Mouse (Mus musculus): ENCODE results near the gene Tmem72.

Gene Tmem72

DNA sequence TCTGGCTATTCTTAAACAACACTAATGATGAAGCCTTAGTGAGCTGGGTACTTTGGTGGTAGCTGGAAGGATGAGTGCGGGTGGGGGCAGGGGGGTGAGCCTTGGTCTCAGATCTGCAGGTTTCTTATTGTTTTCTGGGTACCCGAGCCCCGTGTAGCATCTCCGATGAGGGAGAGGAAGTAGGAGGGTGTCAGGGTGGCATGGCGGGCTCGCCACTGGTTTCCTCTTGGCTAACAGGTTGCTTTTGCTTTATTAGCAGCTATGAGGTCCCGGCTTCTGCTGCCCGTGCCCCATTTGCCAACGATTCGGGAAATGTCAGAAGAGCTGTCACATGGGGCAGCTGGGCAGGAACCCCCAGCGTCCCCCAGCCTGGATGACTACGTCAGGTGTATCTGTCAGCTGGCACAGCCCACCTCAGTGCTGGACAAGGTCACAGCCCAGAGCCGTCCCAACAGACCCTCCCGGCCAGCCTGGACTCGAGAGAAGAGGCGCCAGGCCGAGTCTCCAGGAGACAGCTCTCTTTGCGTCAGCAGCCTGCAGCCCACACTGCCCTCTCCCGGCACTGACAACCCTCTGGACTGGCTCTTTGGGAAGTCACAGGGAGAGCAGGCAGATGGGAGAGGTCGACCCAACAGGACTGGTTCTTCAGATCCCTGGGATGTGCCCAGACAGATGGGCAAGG, 65.1 kb downstream of the Tmem72 start:
- DNase-seq (ENCODE audit: inconsistent age in 2 of 2, low spot score in 1 of 2) = peak; percentile 33 to 58

DNA sequence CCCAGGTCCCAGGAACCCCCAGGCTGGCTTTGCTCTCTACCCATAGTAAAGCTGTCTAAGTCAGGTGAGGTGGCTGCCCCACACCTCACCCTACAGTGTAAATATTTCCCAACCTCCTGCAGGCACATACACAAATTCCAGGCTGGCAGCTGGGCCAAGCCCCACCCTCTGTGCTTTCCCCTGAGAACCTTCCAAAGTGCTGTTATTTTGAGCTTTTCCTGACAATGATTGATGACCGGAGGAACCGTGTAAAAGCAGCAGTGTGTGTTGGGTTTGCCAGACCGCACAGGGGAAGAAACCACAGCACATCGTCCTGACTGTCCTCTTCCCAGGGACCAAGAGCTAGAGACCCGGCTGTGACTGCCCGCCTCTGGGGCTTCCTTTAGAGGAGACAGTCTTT, 66.3 kb downstream of the Tmem72 start, which contains the start of gene Depp1:
Depp1 (plus strand) TSS at position 204 of the 400 bp plus-strand sequence.
- DNase-seq (ENCODE audit: inconsistent age in 2 of 2, low spot score in 1 of 2) = peak; percentile 44 to 82

DNA sequence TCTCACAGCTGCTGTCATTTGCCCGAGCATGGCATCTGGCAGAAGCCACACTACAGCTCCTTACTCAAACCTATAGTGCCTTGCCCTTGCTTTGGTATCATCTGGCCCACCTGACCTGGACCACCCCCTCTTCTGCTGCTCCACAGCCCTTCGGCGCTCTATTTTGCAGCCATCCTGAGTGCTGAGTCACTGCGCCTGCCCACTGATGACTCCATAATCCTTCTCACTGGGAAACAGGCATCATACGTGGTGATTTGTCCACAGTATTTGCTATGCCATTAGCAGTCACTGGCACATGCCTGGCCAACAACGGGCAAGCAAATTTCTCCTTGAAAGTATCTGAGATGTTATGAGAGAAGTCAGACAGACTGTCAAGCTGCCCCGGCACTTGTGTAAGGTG, 66.9 kb downstream of the Tmem72 start:
- no peak for DNase-seq (ENCODE audit: inconsistent age in 2 of 2, low spot score in 1 of 2)

DNA sequence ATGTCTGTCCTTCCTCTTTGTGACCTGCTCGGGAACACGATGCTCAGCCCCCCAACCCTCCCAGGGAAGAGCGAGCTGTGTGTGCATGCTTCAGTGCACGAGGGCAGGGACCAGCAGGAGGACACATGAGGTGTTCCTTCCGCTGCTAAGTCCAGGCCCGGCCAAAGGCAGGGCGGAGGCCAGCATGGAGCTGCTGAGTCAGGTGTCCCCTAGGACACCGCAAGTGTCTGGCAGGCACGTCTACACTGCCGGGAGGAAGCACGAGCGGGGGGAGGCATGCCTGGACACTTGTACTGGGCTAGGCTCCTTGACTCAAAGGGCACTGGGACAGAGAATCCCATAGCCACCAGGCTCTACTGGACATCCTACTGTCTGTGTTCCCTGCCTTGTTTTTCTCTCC, 69.0 kb downstream of the Tmem72 start:
- DNase-seq (ENCODE audit: inconsistent age in 2 of 2, low spot score in 1 of 2) = peak; percentile 52 to 56

DNA sequence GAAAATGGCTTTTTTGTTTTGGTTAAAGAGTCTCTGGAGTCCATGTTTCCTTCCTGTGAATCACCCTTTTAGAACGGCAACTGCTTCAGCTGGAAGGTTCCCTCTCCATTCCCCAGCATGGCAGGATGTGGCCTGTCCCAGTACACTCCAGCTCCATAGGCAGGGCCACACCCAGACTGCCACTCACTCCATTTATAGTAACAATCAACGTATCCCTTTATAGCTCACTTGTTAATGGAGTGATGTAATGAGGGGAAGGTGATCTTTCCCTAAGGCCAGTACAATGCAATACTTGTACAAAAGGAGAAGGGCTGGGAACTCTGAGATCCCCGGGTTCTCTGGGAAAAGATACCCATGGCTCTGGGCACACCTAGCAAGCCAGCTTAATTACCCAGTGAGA, 72.4 kb downstream of the Tmem72 start:
- DNase-seq (ENCODE audit: inconsistent age in 2 of 2, low spot score in 1 of 2) = no peak

DNA sequence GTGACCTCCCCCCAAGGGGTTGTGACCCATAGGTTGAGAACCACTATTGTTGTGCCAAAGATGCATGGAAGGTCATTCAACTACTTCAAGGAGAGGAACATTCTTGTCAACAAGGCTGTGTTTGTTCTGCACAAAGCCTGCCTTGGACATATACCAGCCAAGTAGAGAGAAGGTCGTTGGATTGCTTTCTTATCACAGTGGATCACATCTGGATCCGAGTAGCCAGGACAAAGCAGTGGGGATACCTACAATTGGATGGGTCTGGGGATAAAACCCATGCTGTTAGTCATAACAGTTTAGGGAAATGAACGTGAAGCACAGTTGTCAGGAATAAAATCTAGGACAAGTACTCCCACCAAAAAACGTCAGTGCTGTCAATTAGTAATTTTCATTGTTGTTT, 72.8 kb downstream of the Tmem72 start:
- DNase-seq (ENCODE audit: inconsistent age in 2 of 2, low spot score in 1 of 2) = no peak

DNA sequence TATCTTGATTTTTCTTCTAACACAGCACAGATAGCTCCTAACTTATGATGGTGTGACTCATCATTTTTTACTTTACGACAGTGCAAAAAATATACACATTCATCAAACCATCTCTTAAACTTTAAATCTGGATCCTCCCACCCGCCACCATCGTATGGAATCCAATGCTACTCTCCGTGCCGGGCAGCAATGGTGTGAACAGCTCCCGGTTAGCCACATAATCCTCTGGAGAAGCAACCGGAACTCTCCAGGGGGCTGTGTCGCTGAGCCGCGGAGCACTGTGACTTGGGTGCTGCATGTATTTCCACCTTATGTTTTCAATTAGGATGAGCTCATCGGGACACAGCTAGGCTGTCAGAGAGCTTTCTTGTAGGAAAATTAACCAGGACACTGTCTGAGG, 73.8 kb downstream of the Tmem72 start:
- no peak for DNase-seq (ENCODE audit: inconsistent age in 2 of 2, low spot score in 1 of 2)

DNA sequence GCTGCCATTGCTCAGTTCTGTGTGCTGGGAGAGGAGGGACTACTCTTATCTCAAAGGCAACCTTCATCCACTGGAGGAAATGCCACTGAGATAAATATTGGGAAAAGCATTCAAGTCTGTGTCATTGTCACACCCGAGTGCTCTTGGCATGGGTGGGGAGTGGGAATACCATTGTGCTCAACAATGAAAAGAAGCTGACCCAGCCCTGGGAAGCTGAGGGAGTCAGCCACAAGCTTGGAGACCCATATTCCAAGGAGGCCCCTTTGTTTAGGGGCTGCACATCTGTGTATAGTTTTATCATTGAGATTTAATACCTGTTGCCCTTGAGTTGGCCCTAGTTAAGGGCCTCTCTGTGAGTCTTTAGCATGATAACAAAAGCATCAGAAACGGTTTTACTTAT, 77.0 kb downstream of the Tmem72 start:
- no peak for DNase-seq (ENCODE audit: inconsistent age in 2 of 2, low spot score in 1 of 2)

DNA sequence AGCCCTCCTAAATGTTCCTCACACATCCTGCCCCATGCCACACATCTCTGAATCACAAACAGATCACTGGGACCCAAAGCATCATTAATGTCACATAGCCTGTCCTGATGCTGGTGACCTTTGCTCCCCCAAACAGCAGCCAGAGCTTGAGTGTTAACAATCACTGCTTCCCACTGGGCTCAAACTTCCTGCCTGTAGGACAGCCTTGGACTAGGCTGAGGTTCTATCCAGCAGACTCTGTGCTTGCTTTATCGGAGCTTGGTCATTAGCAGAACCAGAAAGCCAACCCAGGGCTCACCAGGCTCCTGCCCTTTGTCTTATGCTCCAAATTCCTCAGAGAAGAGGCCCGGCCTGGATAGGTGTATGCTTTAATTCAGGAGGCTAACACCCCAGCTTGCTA, 77.8 kb downstream of the Tmem72 start:
- no peak for DNase-seq (ENCODE audit: inconsistent age in 2 of 2, low spot score in 1 of 2)

DNA sequence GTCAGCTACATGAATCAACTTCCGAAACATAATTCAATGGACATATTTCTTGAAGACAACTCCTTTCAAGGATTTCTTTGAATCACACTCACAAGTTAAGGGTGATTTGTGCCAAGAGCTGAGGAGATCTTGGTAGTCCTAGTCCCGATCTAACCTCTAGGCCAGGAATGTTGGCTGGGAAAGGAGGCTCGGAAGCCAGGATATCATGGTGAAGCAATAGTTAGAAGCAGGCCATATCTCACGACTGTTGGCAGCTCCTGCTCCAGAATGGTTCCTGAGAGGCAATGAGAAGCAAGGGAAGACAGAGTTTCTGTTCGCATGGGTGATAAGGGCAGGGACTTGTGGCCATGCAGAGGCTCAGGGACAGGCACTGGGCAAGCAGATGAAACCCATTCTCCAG, 79.2 kb downstream of the Tmem72 start:
- peak in 1 of 2 experiments; percentile 56 for DNase-seq (ENCODE audit: inconsistent age in 2 of 2, low spot score in 1 of 2)

DNA sequence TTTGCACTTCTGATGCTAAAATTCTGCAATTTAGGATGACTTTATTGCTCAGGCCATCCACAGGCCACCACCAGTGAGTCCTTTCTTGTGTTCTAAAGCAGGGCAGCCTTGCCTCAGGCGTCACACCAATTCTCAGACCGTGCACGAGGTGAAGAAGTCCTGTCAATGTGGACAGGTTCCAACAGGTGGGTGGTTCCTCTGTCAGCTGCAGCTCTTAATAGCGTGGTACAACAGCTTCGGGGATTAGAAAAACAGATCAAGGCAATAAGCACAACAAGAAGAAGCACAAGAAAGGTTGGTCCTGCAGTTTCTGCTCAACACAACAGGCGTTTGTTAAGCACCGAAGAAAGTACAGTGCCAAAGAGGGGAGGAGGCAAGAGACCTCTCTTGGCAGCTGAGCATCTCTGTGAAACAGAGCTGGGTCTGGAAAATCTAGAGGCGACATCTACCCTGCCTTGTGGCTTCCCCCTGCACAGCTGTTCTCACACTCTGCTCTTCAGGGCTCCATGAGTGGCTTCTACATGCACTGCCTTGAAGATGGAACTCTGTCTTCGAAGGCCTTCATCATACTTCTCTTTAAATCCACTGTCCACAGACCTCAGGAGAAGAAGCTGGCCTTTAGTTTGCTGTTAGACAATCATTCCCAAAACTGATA, 80.0 kb downstream of the Tmem72 start:
- DNase-seq (ENCODE audit: inconsistent age in 2 of 2, low spot score in 1 of 2) = no peak

DNA sequence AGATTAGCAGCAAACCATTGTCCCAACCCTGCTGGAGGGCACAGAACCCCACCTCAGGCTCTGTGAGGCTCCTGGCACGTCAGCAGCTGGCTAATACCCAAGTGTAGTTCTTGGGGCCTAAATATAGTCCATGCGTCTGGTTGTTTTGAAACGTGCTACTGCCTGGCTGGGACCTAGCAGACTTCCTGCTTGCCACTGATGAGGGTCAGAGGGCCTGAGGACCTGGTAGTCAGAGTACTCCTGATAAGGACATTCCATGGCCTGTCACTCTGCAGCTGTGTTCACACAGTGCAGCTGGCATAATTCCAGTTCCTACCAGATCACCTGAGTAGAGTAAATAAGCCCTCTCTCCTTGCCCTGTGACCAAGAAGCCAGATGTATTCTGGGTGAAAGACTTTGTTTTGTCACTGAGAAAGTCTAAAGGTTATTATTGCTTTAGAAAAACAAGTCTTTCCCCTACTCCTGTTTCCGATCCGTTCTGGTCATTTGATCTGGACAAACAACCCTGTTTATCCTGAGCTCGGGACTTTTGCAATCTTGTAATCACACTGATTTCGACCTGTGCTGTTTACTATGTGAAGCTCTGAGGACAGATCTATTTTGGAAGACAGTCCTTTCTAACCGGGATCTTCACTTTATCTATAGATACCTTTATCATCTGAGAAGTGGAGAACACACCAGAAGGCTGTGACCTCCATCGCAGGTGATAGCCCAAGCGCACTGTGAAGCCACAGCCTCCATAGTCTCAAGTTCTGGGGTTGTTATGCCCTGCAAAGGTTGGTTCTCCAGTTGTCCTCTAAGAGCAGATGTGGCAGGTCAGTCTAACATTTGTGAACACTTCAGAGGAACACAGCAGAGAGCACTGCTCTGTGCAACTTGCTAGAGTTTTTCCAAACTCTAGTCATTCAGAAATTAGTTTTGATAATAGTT, 81.2 kb downstream of the Tmem72 start:
- DNase-seq (ENCODE audit: inconsistent age in 2 of 2, low spot score in 1 of 2) = peak; percentile 61 to 83

DNA sequence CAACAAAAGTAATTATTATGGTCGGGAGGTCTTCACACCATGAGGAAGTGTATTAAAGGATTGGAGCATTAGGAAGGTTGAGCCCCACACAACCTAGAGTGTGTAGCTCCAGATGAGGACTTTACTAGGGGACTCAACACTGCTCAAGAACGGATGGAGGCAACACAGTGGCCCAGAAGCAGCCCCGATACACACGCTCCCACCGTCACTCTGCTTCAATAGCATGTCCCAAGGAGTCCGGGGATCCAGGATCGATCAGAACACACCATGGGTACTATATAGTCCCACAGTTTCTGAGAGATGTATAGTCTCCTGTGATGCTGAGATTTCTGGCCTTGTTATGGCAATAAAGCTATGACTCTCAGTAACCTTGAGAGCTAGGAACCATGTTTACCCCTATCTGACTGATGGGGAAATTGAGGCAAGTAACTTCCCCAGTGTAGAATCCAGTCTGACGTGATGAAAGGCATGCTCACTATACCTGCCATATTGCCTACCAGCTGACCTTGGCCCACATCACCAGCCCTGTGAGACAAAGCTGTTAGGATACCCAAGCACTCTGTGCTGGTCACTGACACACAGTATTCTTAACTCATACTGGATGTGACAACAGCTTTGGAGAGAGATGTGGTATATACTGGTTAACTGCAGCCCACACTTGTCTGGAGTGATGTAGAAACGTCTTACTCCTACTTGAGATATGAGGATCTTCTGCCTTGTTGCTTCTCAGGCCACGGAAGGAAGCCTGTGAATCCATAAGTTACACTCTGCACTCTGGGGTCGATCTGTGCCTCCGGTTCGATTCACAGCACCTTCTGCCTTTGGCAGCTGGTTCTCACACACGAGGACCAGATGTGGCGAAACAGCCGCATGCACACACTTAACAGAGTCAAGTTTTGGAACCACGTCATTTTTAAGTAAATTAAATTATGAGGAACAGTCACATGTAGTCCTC, 82.7 kb downstream of the Tmem72 start:
- no peak for DNase-seq (ENCODE audit: inconsistent age in 2 of 2, low spot score in 1 of 2)

DNA sequence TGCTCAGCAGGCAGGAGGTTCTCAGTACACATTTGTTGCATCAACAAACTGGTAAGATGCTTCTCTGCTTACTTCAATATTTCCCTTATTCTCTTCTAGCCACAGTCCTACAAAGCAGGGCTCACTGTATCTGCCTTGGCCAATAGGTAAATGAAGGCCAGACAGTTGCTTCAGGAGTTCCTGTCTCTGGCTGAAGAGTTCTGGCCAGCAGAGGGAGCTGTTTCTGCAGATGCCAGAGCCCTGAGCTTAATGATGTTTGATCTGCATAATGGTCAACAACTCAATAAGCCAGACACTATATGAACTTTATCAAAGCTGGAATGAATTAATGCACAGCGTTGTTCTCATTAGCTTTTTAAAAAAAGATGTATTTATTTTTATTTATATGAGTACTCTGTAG, 84.6 kb downstream of the Tmem72 start:
- DNase-seq (ENCODE audit: inconsistent age in 2 of 2, low spot score in 1 of 2) = peak; percentile 67 to 91

DNA sequence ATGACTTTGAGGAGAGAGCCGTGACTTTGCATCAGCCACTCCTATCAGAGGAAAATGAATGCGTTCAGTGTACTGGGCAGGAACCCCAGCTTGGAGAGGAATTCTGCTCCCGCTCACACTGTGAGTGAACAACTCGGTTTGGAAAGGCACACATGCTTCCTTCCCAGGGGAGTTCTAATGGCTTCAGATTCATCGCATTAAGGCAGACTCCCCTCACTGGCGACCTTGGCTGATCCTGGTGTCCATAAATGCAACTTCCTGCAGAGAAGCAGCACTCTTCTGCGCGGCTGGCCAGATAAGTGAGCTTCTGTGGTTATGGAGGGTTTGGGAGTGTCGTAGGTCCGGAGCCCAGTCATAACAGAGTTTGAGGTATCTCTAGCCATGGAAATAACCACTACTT, 86.9 kb downstream of the Tmem72 start:
- DNase-seq (ENCODE audit: inconsistent age in 2 of 2, low spot score in 1 of 2) = no peak
